Mouse (Mus musculus) midbrain, embryonic 14.5 days (tissue): Measurements from ENCODE around the gene Amt. TPM values are rescaled to one million over a fixed set of nuclear protein-coding genes. Genes with fewer than 3 reads are reported as not detected.
"Not testable (repeated sequence)": the region's sequence is repeated elsewhere in the genome, so short reads cannot be mapped to it uniquely, and the experiment has no call there.

Experiments
- ATAC-seq: fragments of 200-750 bp; cut with Nextera tagmentation; 2 replicates; pipeline ENCODE4 v1.8.0; 2017; ENCODE audit warnings: moderate number of reproducible peaks, moderate library complexity; ENCODE audit not compliant: low FRiP score, low TSS enrichment
- DNase-seq: peaks from one replicate; pipeline ENCODE4 v3.0.0-alpha.2; 2015
- H3K27ac ChIP-seq: fragments of 300-500 bp; sonication (generic); replicated peaks from 2 replicates; pipeline ENCODE4 v1.5.1; 2014; ENCODE audit warnings: mild to moderate bottlenecking, low read depth, low read length, moderate library complexity
- H3K27me3 ChIP-seq: fragments of 300-500 bp; sonication (generic); 2 replicates; pipeline ENCODE4 v1.6.1; 2014; ENCODE audit warnings: low read length, control low read depth, mixed read lengths; ENCODE audit not compliant: control insufficient read depth, insufficient read depth
- H3K36me3 ChIP-seq: fragments of 300-500 bp; sonication (generic); 2 replicates; pipeline ENCODE4 v1.6.1; 2014; ENCODE audit warnings: low read length, control low read depth; ENCODE audit not compliant: control insufficient read depth, insufficient read depth
- H3K4me1 ChIP-seq: fragments of 300-500 bp; sonication (generic); 2 replicates; pipeline ENCODE4 v1.6.1; 2014; ENCODE audit warnings: mild to moderate bottlenecking, antibody characterized with exemption, low read length, control low read depth; ENCODE audit not compliant: control insufficient read depth, insufficient read depth
- H3K4me2 ChIP-seq: fragments of 300-500 bp; sonication (generic); 2 replicates; pipeline ENCODE4 v1.6.1; 2014; ENCODE audit warnings: mild to moderate bottlenecking, low read length, moderate library complexity
- H3K4me3 ChIP-seq: fragments of 300-500 bp; sonication (generic); replicated peaks from 2 replicates; pipeline ENCODE4 v1.5.1; 2014; ENCODE audit warnings: low read depth, low read length
- H3K9ac ChIP-seq: fragments of 300-500 bp; sonication (generic); replicated peaks from 2 replicates; pipeline ENCODE4 v1.6.1; 2014; ENCODE audit warnings: mild to moderate bottlenecking, low read length, moderate library complexity
- H3K9me3 ChIP-seq: fragments of 300-500 bp; sonication (generic); 2 replicates; pipeline ENCODE4 v1.6.1; 2016; ENCODE audit warnings: low read length, control low read depth, mixed read lengths; ENCODE audit not compliant: control insufficient read depth
- WGBS: fragments of 180-500 bp; shearing (Covaris S2); extraction: QIAGEN DNeasy Blood & Tissue Kit; methylation state at CpG from one replicate; pipeline ENCODE4 v1.1.7; 2014; 5-methylcytosine and 5-hydroxymethylcytosine counted together
- polyA plus RNA-seq: library from polyadenylated mRNA; unstranded; fragments of >200 nt; fragmentation: Nextera tagmentation; extraction: Ambion mirVana; gene quantifications from 2 replicates; pipeline ENCODE4 v1.2.1, GENCODE M21; 2014

Gene Amt
- polyA plus RNA-seq, 1 experiment from 2014 or later, result 23.5 TPM

GRCm38 (mm10) chr9:108274476-108275330, 21.9 kb upstream of the Amt start:
- DNase-seq, result no peak
- Histone ChIP-seq H3K27ac (no peak overlapping the region), H3K36me3 (no peaks in the 10 kb centered on the region), H3K9me3 (no peaks in the 10 kb centered on the region), H3K27me3 (no peaks in the 10 kb centered on the region), H3K9ac (no peak overlapping the region), H3K4me1 (no peaks in the 10 kb centered on the region), H3K4me2 (no peak overlapping the region), H3K4me3 (no peak overlapping the region)
- WGBS, result 81% methylated on average over 5 of the region's 5 CpGs
- no peak for ATAC-seq

- H3K36me3 ChIP-seq, result no peaks in the 10 kb centered on the region
- DNase-seq, result no peak
- no peaks in the 10 kb centered on the region for H3K9me3 ChIP-seq
- H3K9ac ChIP-seq, result no peak overlapping the region
- no peak overlapping the region for H3K4me2 ChIP-seq
- no peak for ATAC-seq
- no peaks in the 10 kb centered on the region for H3K27me3 ChIP-seq
- 74% methylated on average over 6 of the region's 6 CpGs for WGBS
- H3K4me3 ChIP-seq, result no peak overlapping the region
- no peaks in the 10 kb centered on the region for H3K4me1 ChIP-seq
- no peak overlapping the region for H3K27ac ChIP-seq
Measured at GRCm38 (mm10) chr9:108275331-108275659, 21.4 kb upstream of the Amt start.

- Histone ChIP-seq H3K4me2 (no peak overlapping the region), H3K4me1 (no peaks in the 10 kb centered on the region), H3K27me3 (no peaks in the 10 kb centered on the region), H3K27ac (no peak overlapping the region), H3K4me3 (no peak overlapping the region), H3K9ac (no peak overlapping the region), H3K9me3 (no peaks in the 10 kb centered on the region), H3K36me3 (no peaks in the 10 kb centered on the region)
- WGBS, result 62% methylated on average over 10 of the region's 10 CpGs
- peak; percentile 42 for DNase-seq
- no peak for ATAC-seq
Measured at GRCm38 (mm10) chr9:108278697-108279450, 17.8 kb upstream of the Amt start.

DNA sequence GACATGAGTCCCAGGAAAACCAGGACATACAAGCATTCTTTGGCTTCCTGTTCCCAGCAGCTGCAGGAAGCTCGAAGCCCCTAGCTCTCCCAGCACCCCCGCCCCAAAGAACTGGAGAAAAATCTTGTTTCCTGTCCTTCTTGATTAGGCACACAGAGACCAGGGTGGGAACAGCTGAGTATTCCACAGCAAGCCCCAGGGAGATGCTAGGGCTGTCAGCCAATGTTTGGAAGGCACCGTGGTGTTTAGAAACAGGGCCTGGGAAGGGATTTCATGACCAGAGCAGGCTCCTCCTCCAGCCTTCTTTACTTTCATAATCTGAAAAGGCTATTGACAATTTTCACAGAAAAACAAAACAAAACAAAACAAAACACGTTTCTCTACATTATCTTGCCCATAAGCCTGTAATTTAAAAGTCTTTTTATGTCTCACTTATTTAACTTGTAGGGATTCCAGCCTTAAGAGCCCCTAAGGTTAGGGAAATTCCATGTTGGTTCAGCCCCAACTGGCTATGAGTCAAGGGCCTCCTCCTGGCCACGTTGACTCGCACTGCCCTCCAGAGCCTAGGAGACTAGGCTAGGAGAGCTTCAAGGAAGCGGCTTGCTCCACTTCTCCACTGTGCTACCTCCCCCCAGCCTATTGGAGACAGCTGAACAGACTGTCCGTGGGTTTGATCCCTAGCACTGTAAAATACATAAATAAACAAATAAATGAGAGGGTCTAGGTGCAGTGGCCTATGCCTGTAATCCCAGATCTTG, 16.4 kb upstream of the Amt start:
- no peak overlapping the region for H3K4me2 ChIP-seq
- no peak overlapping the region for H3K4me3 ChIP-seq
- no peaks in the 10 kb centered on the region for H3K36me3 ChIP-seq
- H3K27ac ChIP-seq, result no peak overlapping the region
- H3K9ac ChIP-seq, result no peak overlapping the region
- ATAC-seq (no peak), DNase-seq (peak; percentile 38)
- WGBS, result 52% methylated on average over 8 of the region's 8 CpGs
- no peaks in the 10 kb centered on the region for H3K4me1 ChIP-seq
- H3K9me3 ChIP-seq, result no peaks in the 10 kb centered on the region
- H3K27me3 ChIP-seq, result no peaks in the 10 kb centered on the region

- H3K9me3 ChIP-seq, result no peaks in the 10 kb centered on the region
- H3K4me1 ChIP-seq, result no peaks in the 10 kb centered on the region
- no peak overlapping the region for H3K27ac ChIP-seq
- peak; percentile 88 for DNase-seq
- 13% methylated on average over 6 of the region's 6 CpGs for WGBS
- no peaks in the 10 kb centered on the region for H3K36me3 ChIP-seq
- no peak overlapping the region for H3K9ac ChIP-seq
- H3K27me3 ChIP-seq, result no peaks in the 10 kb centered on the region
- no peak for ATAC-seq
- no peak overlapping the region for H3K4me3 ChIP-seq
- H3K4me2 ChIP-seq, result no peak overlapping the region
Measured at GRCm38 (mm10) chr9:108284410-108284809, 12.2 kb upstream of the Amt start.

GRCm38 (mm10) chr9:108287526-108288238, 9.0 kb upstream of the Amt start:
- 94% methylated on average over 4 of the region's 6 CpGs for WGBS
- not testable (repeated sequence) for DNase-seq, H3K4me3 ChIP-seq, H3K9ac ChIP-seq, H3K36me3 ChIP-seq, H3K4me1 ChIP-seq, H3K4me2 ChIP-seq, H3K27ac ChIP-seq, H3K27me3 ChIP-seq, H3K9me3 ChIP-seq, ATAC-seq

- H3K4me2 ChIP-seq, result peak overlapping the region; percentile 51
- peak overlapping the region; percentile 54; the same call in 1 of the 2 replicates for H3K9ac ChIP-seq
- WGBS, result 71% methylated on average over 2 of the region's 2 CpGs
- H3K4me1 ChIP-seq, result peaks cover 8% of the 10 kb centered on the region
- H3K9me3 ChIP-seq, result no peaks in the 10 kb centered on the region
- H3K27ac ChIP-seq, result peak overlapping the region; percentile 88; the same call in 1 of the 2 replicates
- DNase-seq (no peak), ATAC-seq (no peak)
- H3K4me3 ChIP-seq, result peak overlapping the region; percentile 52
- H3K36me3 ChIP-seq, result peaks cover 9% of the 10 kb centered on the region
- H3K27me3 ChIP-seq, result no peaks in the 10 kb centered on the region
Measured at GRCm38 (mm10) chr9:108289347-108289746, 7.3 kb upstream of the Amt start.
